Mouse (Mus musculus): ENCODE measurements at regions not wholly inside any gene's neighbourhood (a gene's known extent, or its start where the extent isn't known, plus 50 kb on each side); places are given as distances from the start of the nearest gene placed in this dataset.

DNA sequence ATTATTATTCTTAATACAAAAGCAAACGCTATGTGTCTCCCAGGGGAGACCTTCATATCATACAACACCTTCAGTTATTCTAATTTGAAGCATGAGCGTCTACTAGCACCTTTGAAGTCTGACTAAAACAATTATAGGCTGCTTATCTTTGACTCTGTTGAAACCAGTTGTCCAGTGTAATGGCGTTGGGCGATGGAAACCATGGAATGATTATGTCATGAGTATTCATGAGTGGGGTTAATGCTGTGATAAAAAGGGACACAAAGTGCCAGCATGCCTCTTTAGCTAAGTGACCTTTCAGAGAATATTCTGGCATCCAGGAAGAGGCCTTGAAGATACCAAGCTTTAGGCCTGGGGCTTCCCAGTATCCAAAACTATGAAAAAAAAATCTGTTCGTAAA is 53.6 kb upstream of the Tent5a start:
- DNase-seq (ENCODE audit: low spot score): no peak

DNA sequence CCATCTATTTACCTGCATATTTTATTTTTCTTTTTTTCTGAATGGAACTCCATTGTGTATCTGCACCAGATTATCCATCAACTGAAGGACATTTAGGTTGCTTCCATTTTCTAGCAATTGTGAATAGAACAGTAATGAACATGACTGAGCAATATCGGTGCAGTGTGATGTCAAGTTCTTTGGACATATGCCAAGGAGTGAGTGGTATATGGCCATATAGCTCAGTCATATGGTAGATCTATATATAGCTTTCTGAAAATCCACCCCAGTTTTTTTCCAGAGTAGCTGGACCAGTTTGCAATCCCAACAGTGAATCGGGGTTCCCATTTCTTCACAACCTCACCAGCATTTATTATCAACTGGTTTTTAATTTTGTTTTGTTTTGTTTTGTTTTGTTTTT is 52.0 kb upstream of the Tent5a start:
- no peak for DNase-seq (ENCODE audit: low spot score)

Data from thymus, postnatal 0 days (tissue).